Mouse (Mus musculus) MEL (cell line): ENCODE data around the gene Resp18. TPM values are rescaled to one million over a fixed set of nuclear protein-coding genes. Genes with fewer than 3 reads are reported as not detected.

Experiments
- DNase-seq: peaks from one replicate; pipeline ENCODE4 v3.0.0; 2011; ENCODE audit warnings: low read depth, low spot score
- H3K27ac ChIP-seq: 2 replicates; pipeline ENCODE4 v1.5.1; 2012; ENCODE audit warnings: low read depth, mild to moderate bottlenecking, control low read depth, low read length, moderate library complexity; ENCODE audit not compliant: control insufficient read depth
- H3K27me3 ChIP-seq, 2 experiments: fragments of 150-350 bp in 1 of 2; sonication (generic) in 1 of 2; 2 replicates each; pipeline ENCODE4 v1.6.1; 2012; ENCODE audit warnings: low read length in 2 of 2, mild to moderate bottlenecking in 2 of 2, improper control_type of control experiment in 1 of 2, moderate library complexity in 1 of 2; ENCODE audit not compliant: insufficient read depth in 2 of 2, control insufficient read depth in 1 of 2
- H3K36me3 ChIP-seq, 2 experiments: 2 replicates each; pipeline ENCODE4 v1.6.1; 2012 to 2014; ENCODE audit warnings: low read length in 2 of 2, improper control_type of control experiment in 1 of 2, inconsistent platforms in 1 of 2, mild to moderate bottlenecking in 1 of 2; ENCODE audit not compliant: insufficient read depth in 2 of 2, control insufficient read depth in 1 of 2
- H3K4me1 ChIP-seq, 2 experiments: fragments of 150-350 bp in 1 of 2; sonication (generic) in 1 of 2; 2 replicates each; pipeline ENCODE4 v1.6.1; 2012; ENCODE audit warnings: low read length in 2 of 2, improper control_type of control experiment in 1 of 2, mild to moderate bottlenecking in 1 of 2; ENCODE audit not compliant: insufficient read depth in 2 of 2, control insufficient read depth in 1 of 2
- H3K4me3 ChIP-seq, 2 experiments: fragments of 150-350 bp in 1 of 2; sonication (generic) in 1 of 2; 2 replicates each; pipeline ENCODE4 v1.5.1; 2012; ENCODE audit warnings: low read depth in 2 of 2, low read length in 2 of 2, mild to moderate bottlenecking in 2 of 2, moderate library complexity in 2 of 2, control low read depth in 1 of 2, improper control_type of control experiment in 1 of 2; ENCODE audit not compliant: control insufficient read depth in 1 of 2, insufficient read depth in 1 of 2
- H3K79me2 ChIP-seq: 2 replicates; pipeline ENCODE4 v1.6.1; 2012; ENCODE audit warnings: mild to moderate bottlenecking, low read length, moderate library complexity; ENCODE audit not compliant: control insufficient read depth, poor library complexity, insufficient read depth
- H3K9ac ChIP-seq: 2 replicates; pipeline ENCODE4 v1.6.1; 2012; ENCODE audit warnings: low read depth, mild to moderate bottlenecking, control low read depth, low read length, moderate library complexity; ENCODE audit not compliant: control insufficient read depth, poor library complexity, severe bottlenecking
- H3K9me3 ChIP-seq: fragments of 150-350 bp; sonication (generic); replicated peaks from 2 replicates; pipeline ENCODE4 v1.6.1; 2012; ENCODE audit warnings: mild to moderate bottlenecking, low read length, improper control_type of control experiment, moderate library complexity; ENCODE audit not compliant: insufficient read depth
- BHLHE40 ChIP-seq: IDR thresholded peaks from 2 replicates; pipeline ENCODE4 v1.6.1; 2012; ENCODE audit warnings: low read depth, mild to moderate bottlenecking, inconsistent platforms, low read length, improper control_type of control experiment, borderline replicate concordance
- CHD1 ChIP-seq: IDR thresholded peaks from 2 replicates; pipeline ENCODE4 v1.6.1; 2012; ENCODE audit warnings: low read depth, mild to moderate bottlenecking, inconsistent platforms, low read length, improper control_type of control experiment
- CHD2 ChIP-seq: IDR thresholded peaks from 2 replicates; pipeline ENCODE4 v1.6.1; 2011; ENCODE audit warnings: low read length, improper control_type of control experiment
- E2F4 ChIP-seq: IDR thresholded peaks from 2 replicates; pipeline ENCODE4 v1.6.1; 2011; ENCODE audit warnings: low read depth, low read length, improper control_type of control experiment, borderline replicate concordance
- ELF1 ChIP-seq: IDR thresholded peaks from 2 replicates; pipeline ENCODE4 v1.6.1; 2014; ENCODE audit warnings: low read depth, mild to moderate bottlenecking, inconsistent platforms, low read length, improper control_type of control experiment, moderate library complexity
- EP300 ChIP-seq, 2 experiments: IDR thresholded peaks; 2 replicates each; pipeline ENCODE4 v1.6.1; 2011; ENCODE audit warnings: improper control_type of control experiment in 2 of 2, low read length in 2 of 2, low read depth in 1 of 2, mild to moderate bottlenecking in 1 of 2
- ETS1 ChIP-seq: IDR thresholded peaks from 2 replicates; pipeline ENCODE4 v1.6.1; 2012; ENCODE audit warnings: low read depth, mild to moderate bottlenecking, inconsistent platforms, low read length, improper control_type of control experiment, moderate library complexity
- GATA1 ChIP-seq: IDR thresholded peaks from 2 replicates; pipeline ENCODE4 v1.6.1; 2011; ENCODE audit warnings: low read depth, low read length, improper control_type of control experiment
- HCFC1 ChIP-seq: IDR thresholded peaks from 2 replicates; pipeline ENCODE4 v1.6.1; 2012; ENCODE audit warnings: low read depth, mild to moderate bottlenecking, inconsistent platforms, low read length, improper control_type of control experiment, moderate library complexity
- JUND ChIP-seq: IDR thresholded peaks from 2 replicates; pipeline ENCODE4 v1.6.1; 2011; ENCODE audit warnings: low read depth, mild to moderate bottlenecking, improper control_type of control experiment, low read length
- KAT2A ChIP-seq: conservative IDR thresholded peaks from 2 replicates; pipeline ENCODE4 v1.6.1; 2012; ENCODE audit warnings: low read depth, low read length, improper control_type of control experiment, inconsistent platforms
- MAFK ChIP-seq: IDR thresholded peaks from 2 replicates; pipeline ENCODE4 v1.6.1; 2011; ENCODE audit warnings: low read depth, mild to moderate bottlenecking, low read length, improper control_type of control experiment, borderline replicate concordance
- MAX ChIP-seq: IDR thresholded peaks from 2 replicates; pipeline ENCODE4 v1.6.1; 2011; ENCODE audit warnings: low read length, improper control_type of control experiment
- MAZ ChIP-seq: IDR thresholded peaks from 2 replicates; pipeline ENCODE4 v1.6.1; 2012; ENCODE audit warnings: low read depth, mild to moderate bottlenecking, inconsistent platforms, low read length, improper control_type of control experiment
- MYB ChIP-seq: IDR thresholded peaks from 2 replicates; pipeline ENCODE4 v1.6.1; 2011; ENCODE audit warnings: mild to moderate bottlenecking, low read depth, low read length, improper control_type of control experiment
- MYC ChIP-seq: IDR thresholded peaks from 2 replicates; pipeline ENCODE4 v1.6.1; 2011; ENCODE audit warnings: low read depth, mild to moderate bottlenecking, low read length, improper control_type of control experiment, moderate library complexity
- NELFE ChIP-seq: IDR thresholded peaks from 2 replicates; pipeline ENCODE4 v1.6.1; 2011; ENCODE audit warnings: low read depth, low read length, improper control_type of control experiment
- RCOR1 ChIP-seq: IDR thresholded peaks from 2 replicates; pipeline ENCODE4 v1.6.1; 2012; ENCODE audit warnings: low read depth, mild to moderate bottlenecking, inconsistent platforms, low read length, improper control_type of control experiment
- SIN3A ChIP-seq: IDR thresholded peaks from 2 replicates; pipeline ENCODE4 v1.6.1; 2012; ENCODE audit warnings: low read length, improper control_type of control experiment, inconsistent platforms
- TAL1 ChIP-seq: IDR thresholded peaks from 2 replicates; pipeline ENCODE4 v1.6.1; 2012; ENCODE audit warnings: mild to moderate bottlenecking, inconsistent platforms, low read length, moderate library complexity, mixed read lengths
- TCF12 ChIP-seq: IDR thresholded peaks from 2 replicates; pipeline ENCODE4 v1.6.1; 2014; ENCODE audit warnings: low read depth, mild to moderate bottlenecking, inconsistent platforms, low read length, improper control_type of control experiment, moderate library complexity
- UBTF ChIP-seq: IDR thresholded peaks from 2 replicates; pipeline ENCODE4 v1.6.1; 2012; ENCODE audit warnings: low read depth, mild to moderate bottlenecking, inconsistent platforms, low read length, improper control_type of control experiment, moderate library complexity, borderline replicate concordance; ENCODE audit not compliant: insufficient read depth
- USF2 ChIP-seq, 2 experiments: IDR thresholded peaks; 2 replicates each; pipeline ENCODE4 v1.6.1; 2011 to 2012; ENCODE audit warnings: improper control_type of control experiment in 2 of 2, low read length in 2 of 2, borderline replicate concordance in 1 of 2, inconsistent platforms in 1 of 2, low read depth in 1 of 2, mild to moderate bottlenecking in 1 of 2; ENCODE audit not compliant: insufficient read depth in 1 of 2
- ZC3H11A ChIP-seq: IDR thresholded peaks from 2 replicates; pipeline ENCODE4 v1.6.1; 2012; ENCODE audit warnings: low read depth, mild to moderate bottlenecking, inconsistent platforms, low read length, improper control_type of control experiment
- ZKSCAN1 ChIP-seq: IDR thresholded peaks from 2 replicates; pipeline ENCODE4 v1.6.1; 2012; ENCODE audit warnings: low read depth, mild to moderate bottlenecking, inconsistent platforms, low read length, improper control_type of control experiment, moderate library complexity
- ZNF384 ChIP-seq: IDR thresholded peaks from 2 replicates; pipeline ENCODE4 v1.6.1; 2012; ENCODE audit warnings: low read depth, mild to moderate bottlenecking, inconsistent platforms, low read length, improper control_type of control experiment
- polyA plus RNA-seq, 2 experiments: library from polyadenylated mRNA; stranded (reverse) in 1 of 2; unstranded in 1 of 2; fragments of >175 nt in 1 of 2; fragments of >200 nt in 1 of 2; gene quantifications; 2 replicates each; pipeline versions ENCODE4 v1.2.1 to v1.2.4; 2012; ENCODE audit warnings: low replicate concordance in 2 of 2, low read depth in 1 of 2; ENCODE audit not compliant: insufficient read length in 2 of 2, insufficient read depth in 1 of 2, missing spikeins in 1 of 2
- total RNA-seq: library from RNA; depleted of rRNA; stranded (reverse); fragments of 300-350 nt; gene quantifications from 2 replicates; pipeline ENCODE4 v1.2.3, GENCODE M21; 2012

Resp18 gene
- total and polyA plus RNA-seq, 3 experiments, result not detected

DNA sequence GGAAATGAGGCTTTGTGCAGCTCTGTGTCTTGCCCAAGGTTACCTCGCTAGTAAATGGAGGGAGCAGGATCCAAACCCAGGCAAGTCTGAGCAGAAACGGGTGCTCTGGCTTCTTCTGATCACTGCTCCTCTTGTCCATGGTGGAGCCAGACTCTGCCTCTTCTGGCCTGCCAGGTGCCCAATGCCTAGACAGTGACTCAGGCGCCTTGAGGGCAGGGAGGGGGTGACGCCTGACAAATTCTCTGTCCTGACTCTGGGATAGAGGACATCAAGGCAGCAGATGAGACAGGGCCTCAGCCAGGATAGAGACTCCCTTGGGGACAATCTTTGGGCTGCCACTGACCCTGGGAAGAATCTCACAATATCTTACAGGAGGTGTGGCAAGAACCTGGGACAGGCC lies 47.0 kb downstream of the Resp18 start:
- no peak for TF ChIP-seq E2F4
- no peak for TF ChIP-seq TAL1
- TF ChIP-seq RCOR1, result no peak
- TF ChIP-seq ETS1, result no peak
- no peak for TF ChIP-seq MYC
- TF ChIP-seq ELF1, result no peak
- no peak for TF ChIP-seq KAT2A
- no peaks in the 10 kb centered on the region; the same call in 1 of the 2 replicates for H3K79me2 ChIP-seq
- DNase-seq, result no peak
- H3K27me3 ChIP-seq, result no peaks in the 10 kb centered on the region
- no peak overlapping the region for H3K27ac ChIP-seq
- no peak overlapping the region for H3K9ac ChIP-seq
- peaks cover 0 to 46% of the 10 kb centered on the region in 2 experiments; a peak in 2 of 4 replicates for H3K36me3 ChIP-seq
- no peaks in the 10 kb centered on the region for H3K9me3 ChIP-seq
- peaks cover 25 to 51% of the 10 kb centered on the region in 2 experiments for H3K4me1 ChIP-seq
- H3K4me3 ChIP-seq, result no peak overlapping the region

DNA sequence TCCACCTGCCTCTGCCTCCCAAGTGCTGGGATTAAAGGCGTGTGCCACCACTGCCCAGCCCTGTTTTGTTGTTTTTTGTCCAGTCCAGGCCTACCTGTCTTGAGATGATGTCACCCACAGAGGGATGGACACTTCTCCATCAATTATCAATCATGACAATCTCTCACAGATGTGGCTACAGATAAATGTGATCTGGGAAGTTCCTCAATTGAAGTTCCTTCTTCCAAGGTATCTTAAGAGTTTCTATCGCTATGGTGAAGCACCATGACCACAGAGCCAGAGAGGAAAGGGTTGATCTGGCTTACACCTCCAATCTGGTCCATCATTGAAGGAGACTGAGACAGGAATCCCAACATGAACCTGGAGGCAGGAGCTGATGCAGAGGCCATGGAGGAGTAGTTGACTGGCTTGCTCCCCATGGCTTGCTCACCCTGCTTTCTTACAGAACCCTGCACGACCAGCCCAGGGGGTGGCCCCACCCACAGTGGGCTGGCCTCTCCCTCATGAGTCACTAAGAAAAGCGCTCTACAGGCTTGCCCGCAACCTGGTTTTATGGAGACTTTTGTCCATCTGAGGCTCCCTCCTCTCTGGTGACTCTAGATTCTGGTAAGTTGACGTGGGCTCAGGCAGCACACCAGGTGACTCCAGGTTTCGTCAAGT lies 47.8 kb downstream of the Resp18 start:
- Histone ChIP-seq H3K4me1 (peaks cover 28 to 55% of the 10 kb centered on the region in 2 experiments), H3K9me3 (no peaks in the 10 kb centered on the region), H3K36me3 (peaks cover 0 to 47% of the 10 kb centered on the region in 2 experiments; a peak in 2 of 4 replicates), H3K79me2 (no peaks in the 10 kb centered on the region), H3K27ac (no peak overlapping the region), H3K9ac (no peak overlapping the region), H3K27me3 (no peaks in the 10 kb centered on the region), H3K4me3 (no peak overlapping the region)
- peak; percentile 75 for DNase-seq
- TF ChIP-seq ETS1, result peak; percentile 53
- TF ChIP-seq TCF12, result 0 out of 2 replicates have a peak, but pooled peaks have one; percentile 18
- TF ChIP-seq EP300 (IDR thresholded peaks at IDR 0.05; ENCODE audit: low read depth in 1 of 2, low read length in 2 of 2), result peak; percentile 19 to 75; a peak in 2 of 4 replicates
- TF ChIP-seq RCOR1, result peak; percentile 47; the same call in 1 of the 2 replicates
- 0 out of 2 replicates have a peak, but pooled peaks have one; percentile 27 for TF ChIP-seq SIN3A
- TF ChIP-seq CHD2, result no peak
- no peak for TF ChIP-seq ZKSCAN1
- peak; percentile 86 for TF ChIP-seq GATA1

DNA sequence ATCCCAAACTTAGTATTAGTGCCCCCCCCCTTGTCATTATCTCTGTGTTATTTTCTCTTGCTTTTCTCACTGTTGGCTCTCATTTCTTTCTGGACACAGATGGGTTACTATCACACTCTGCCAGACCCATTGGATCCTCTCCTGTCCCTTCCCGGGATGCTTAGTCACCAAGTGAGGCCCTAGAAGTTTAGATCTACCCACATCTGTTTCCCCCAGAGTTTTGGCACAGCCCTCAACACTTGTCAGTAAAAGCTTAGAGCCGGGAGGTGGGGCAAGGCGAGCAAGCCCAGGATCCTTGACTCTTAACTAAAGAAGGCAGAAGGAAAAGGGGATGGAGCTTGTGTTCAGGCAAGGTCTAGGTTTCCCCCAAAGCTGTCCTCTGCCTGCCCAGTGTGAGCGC lies 49.1 kb downstream of the Resp18 start:
- peaks cover 0 to 51% of the 10 kb centered on the region in 2 experiments; a peak in 2 of 4 replicates for H3K36me3 ChIP-seq
- peaks cover 28 to 60% of the 10 kb centered on the region in 2 experiments for H3K4me1 ChIP-seq
- H3K27me3 ChIP-seq, result no peaks in the 10 kb centered on the region
- DNase-seq, result peak; percentile 92
- H3K79me2 ChIP-seq, result no peaks in the 10 kb centered on the region
- no peak overlapping the region for H3K9ac ChIP-seq
- H3K9me3 ChIP-seq, result no peaks in the 10 kb centered on the region
- H3K27ac ChIP-seq, result peak overlapping the region; percentile 36
- no peak overlapping the region for H3K4me3 ChIP-seq
- no peak for TF ChIP-seq MAFK
- no peak for TF ChIP-seq ZC3H11A
- TF ChIP-seq MYB, result no peak; the same call in 1 of the 2 replicates
- TF ChIP-seq MAZ, result no peak
- TF ChIP-seq BHLHE40, result no peak
- TF ChIP-seq UBTF, result no peak
- 0 out of 2 replicates have a peak, but pooled peaks have one; percentile 45 for TF ChIP-seq HCFC1
- TF ChIP-seq CHD1, result no peak
- TF ChIP-seq MAX, result no peak
- no peak for TF ChIP-seq ZNF384
- no peak for TF ChIP-seq NELFE
- TF ChIP-seq USF2 (IDR thresholded peaks at IDR 0.05; ENCODE audit: borderline replicate concordance in 1 of 2, insufficient read depth in 1 of 2, low read depth in 1 of 2, low read length in 2 of 2), result no peak
- no peak for TF ChIP-seq JUND
